Mouse (Mus musculus) spleen, postnatal 36 days (tissue): Measurements from ENCODE around the gene Cmss1.
A peak's percentile ranks its signal among the peaks of the same experiment; 100 is the strongest.

ENCODE experiments used
- DNase-seq, 2 experiments: peaks; one replicate each; pipeline ENCODE4 v3.0.0; 2022; ENCODE audit warnings: low spot score in 2 of 2, mixed read lengths in 1 of 2

Cmss1 gene

GRCm38 (mm10) chr16:57558258-57558657 lies 48.4 kb downstream of the Cmss1 start:
- DNase-seq, result no peak

DNA sequence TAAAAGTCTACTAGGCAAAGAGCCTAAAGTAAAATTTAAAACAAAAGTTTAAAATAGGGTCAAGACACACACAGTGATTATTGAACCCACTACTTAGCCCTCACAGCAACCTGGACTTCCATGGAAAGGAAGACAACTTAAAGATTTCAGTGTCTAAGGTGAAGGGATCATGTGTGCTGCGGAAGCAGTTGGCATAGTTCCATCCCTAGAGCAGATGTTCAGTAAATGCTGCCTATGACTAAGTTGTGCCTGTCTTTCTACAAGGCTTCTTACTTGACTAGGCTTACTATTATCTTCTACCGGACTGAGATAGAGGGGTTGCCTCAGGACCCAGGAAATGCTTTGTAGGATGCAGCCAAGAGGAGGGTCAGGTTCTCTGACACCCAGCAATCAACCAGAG lies 50.4 kb downstream of the Cmss1 start:
- no peak for DNase-seq

GRCm38 (mm10) chr16:57555667-57556066 lies 51.0 kb downstream of the Cmss1 start:
- DNase-seq, result no peak

DNA sequence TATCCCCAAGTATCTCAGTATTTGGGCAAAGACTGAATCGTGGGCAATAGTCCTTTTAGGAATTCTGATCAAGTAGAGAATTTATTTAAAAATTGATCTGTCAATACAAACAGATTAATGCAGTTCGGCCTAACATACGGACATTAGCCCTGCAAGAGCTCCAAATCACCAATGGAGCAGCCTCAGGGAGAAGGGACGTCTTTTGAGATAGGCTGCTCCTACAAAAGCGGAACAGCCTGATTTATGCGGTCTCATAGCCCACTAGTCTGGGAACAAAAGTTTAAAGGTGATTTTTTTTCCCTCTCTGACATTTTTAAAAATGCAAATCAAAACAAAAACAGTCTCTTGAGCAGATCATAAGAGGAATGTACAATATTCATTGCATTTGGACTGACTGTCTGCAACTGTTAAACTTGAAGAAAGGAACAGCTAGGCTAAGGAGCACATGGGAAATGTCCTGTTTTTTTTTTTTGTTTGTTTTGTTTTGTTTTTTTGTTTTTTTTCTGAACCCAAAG lies 51.7 kb downstream of the Cmss1 start:
- DNase-seq, result no peak

- no peak for DNase-seq
Observed at GRCm38 (mm10) chr16:57553235-57553634, 53.4 kb downstream of the Cmss1 start.

DNA sequence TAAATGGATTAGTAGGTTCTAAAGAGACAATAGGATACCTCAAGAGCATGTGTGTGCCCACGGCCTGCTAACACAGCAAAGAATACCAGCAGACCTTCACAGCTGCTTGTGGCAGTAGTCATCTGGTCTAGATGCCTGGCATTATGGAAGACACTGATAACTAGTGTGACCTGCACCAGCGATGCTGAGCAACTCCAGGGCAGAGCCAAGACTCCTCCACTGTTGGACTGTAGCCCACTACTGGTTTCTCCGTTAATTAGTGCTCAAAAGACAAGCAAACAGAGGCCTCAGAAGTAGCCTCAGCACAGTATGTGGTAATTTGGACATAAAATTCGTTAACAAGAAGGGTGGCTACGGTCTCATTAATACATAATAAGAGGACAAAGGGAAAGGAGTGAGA lies 54.0 kb downstream of the Cmss1 start:
- DNase-seq, result no peak

DNA sequence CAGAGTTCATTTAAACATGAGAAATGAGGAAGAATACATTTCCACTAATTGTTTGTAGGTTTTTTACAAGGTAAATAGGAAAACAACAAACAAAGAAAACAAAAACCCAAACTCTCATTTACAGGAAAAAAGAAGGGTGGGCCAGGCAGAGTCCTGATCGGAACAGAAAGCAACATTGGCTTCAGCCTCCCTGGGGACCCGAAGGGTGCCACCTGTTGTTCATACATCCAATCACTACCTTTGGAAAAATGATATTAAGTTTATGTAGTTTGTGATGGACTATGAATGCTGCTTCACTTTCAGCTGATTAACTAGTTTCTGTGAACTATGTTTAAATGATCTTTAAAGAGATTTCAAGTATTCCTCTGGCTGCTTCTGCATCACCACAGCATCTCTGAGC lies 55.0 kb downstream of the Cmss1 start:
- DNase-seq, result peak in 1 of 2 experiments; percentile 34

GRCm38 (mm10) chr16:57550817-57551216 lies 55.8 kb downstream of the Cmss1 start:
- no peak for DNase-seq

- DNase-seq, result peak; percentile 52 to 72
Observed at GRCm38 (mm10) chr16:57550088-57550487, 56.6 kb downstream of the Cmss1 start.

DNA sequence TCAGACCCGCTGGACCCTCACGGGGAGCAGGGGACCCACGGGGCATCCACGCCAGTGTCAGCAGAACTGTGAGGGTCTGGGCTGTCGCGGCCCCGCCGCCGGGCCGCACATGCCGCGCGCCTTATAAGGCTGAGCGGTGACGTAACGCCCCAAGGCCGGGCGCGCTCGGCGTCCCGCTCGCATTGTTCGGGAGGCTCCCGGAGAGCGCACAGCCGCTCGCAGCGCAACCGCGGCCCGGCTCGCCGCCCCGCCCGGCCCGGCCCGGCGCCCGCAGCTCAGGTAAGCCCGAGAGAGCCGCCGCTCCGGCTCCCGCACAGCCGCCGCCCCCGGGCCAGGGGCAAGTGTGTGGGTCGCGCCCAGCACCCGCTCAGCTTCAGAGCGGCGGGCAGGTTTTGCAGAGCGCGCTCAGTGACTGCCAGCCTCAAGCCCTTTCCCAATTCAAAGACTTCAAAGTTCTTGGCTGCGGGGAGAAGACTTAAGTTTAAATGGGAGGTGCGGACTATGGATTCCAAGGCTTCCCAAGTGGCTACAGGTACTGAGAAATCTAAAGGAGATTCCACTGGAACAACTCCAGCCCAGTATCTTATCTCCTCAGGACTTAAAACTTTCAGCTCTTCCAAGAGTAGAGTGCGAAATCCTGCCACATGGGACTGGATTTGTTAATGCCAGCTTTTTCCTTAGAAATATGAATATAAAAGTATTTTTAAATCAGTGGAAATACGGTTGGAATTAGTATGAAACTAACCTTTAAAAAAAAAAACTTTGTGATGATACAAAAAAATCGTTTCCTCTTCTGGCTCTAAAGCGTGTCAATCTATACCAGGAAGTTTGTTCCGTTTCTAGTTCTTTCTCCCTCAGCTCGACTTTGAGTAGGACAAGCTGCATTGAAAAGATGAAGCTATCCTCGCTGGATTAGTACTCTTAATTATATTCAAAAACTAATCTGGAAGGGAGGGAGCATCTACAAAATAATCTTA lies 57.3 kb downstream of the Cmss1 start:
- DNase-seq, result peak; percentile 75 to 79

GRCm38 (mm10) chr16:57548608-57549007 lies 58.1 kb downstream of the Cmss1 start:
- no peak for DNase-seq

DNA sequence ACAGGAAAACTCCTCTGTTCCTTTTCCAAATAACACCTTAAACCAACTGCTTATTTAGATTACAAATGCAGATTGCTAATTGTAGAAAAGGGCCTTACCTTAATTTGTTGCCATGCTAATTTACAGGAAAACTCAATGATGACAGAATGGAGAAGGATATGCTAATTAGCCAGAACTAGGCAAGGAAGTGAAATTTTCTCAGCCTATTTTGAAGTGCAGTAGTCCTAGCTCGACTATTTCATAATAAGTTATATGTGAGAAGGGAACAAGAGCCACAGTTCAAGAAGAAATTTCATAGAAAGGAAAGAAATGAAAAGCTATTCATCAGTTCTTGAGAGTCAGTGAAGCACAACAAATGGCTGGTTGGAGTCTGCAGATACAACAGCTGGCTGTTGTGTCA lies 60.3 kb downstream of the Cmss1 start:
- DNase-seq, result peak in 1 of 2 experiments; percentile 30

DNA sequence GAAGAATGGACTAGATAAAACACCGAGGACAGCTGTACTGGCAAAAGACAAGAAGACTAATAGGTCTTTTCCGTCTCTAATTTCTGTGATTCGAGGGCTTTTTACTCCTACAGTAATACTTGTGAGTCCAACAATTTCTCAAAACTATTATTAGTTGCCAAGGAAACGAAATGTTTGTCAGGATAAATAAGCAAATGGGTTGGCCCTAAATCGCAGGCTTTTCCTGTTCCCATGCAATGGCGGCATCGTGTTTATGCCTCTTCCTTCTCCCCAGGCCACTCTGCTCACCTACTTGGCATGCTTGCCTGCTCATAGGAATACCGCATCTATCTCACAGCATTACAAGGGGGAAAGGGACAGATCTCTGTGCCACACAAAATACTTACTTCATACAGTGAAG lies 62.2 kb downstream of the Cmss1 start:
- DNase-seq, result no peak

DNA sequence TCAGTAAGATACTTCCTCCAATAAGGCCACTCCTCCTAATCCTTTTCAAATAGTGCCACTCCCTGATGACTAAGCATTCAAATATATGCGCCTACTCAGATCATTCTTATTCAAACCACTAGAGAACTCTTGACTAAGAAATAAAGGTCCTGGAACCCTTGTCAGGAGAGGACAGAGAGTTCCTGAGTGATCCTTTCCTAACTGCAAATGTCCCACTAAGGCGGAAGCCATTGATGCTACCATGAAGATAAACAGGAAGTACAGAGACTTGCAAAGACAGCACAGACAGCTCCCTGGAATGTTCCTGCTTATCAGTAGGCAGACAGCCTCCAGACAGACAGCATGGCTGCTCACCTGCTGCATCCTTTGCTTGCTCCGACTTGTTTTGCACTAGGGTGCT lies 63.4 kb downstream of the Cmss1 start:
- DNase-seq, result no peak

GRCm38 (mm10) chr16:57536511-57536910 lies 70.2 kb downstream of the Cmss1 start:
- DNase-seq, result peak; percentile 24

GRCm38 (mm10) chr16:57534811-57535210 lies 71.9 kb downstream of the Cmss1 start:
- no peak for DNase-seq

- no peak for DNase-seq
Observed at GRCm38 (mm10) chr16:57534365-57534764, 72.3 kb downstream of the Cmss1 start.

DNA sequence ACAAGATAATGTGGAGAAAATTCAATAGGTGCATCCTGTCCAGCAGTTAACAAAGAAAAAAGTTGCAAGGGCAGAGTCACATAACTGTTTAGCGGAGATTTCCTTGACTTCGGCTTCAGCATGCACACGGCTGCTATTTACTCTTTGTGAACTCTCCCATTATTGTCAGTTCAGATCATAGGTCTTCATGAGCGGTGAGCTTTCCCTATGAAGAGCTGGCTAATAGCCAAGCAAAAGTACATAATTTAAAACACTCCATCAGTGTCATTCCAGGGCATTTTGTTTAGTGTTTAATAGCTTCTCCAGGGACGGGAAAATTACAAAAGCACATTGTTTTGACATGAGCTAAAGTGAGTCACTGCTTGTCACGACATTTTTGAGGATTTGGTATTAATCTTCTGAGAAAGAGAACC lies 74.6 kb downstream of the Cmss1 start:
- no peak for DNase-seq

DNA sequence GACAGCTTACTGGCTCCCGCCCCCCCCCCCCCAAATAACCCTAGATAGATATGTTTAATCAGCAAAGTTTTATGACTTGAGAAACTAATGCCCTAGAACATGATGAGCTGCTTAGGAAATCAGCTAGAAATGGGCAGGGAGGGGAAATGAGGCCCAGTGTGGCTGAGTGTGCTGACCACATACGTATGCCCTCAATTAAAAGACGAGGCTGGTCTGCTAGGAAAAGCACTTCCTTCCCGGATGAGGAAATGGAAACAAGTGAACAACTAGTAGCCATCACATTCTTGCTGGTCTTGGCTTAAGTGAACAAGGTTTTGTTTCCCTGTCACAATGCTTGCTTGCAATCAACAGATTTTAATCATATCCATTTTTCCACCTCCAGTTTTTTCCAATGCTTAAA lies 76.1 kb downstream of the Cmss1 start:
- DNase-seq, result no peak

DNA sequence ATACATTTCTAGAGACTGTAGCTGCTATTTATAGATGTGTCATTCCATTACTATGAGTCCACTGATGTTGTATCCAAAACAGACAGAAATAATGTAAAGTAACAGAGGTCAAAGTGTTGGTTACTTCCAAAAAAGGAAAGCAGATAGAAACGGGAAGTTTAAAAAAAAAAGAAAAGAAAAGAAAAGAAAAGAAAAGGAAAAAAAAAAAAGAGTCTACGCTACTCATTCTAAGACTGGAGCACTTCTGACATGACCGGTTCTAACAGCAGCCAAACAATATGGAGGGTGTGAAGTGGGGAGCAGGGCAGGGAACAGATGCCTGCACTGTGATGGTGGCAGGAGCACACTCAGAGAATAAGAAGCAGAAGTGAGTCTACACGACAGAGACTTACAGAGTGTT lies 78.2 kb downstream of the Cmss1 start:
- no peak for DNase-seq

GRCm38 (mm10) chr16:57526893-57527292 lies 79.8 kb downstream of the Cmss1 start:
- DNase-seq, result no peak

DNA sequence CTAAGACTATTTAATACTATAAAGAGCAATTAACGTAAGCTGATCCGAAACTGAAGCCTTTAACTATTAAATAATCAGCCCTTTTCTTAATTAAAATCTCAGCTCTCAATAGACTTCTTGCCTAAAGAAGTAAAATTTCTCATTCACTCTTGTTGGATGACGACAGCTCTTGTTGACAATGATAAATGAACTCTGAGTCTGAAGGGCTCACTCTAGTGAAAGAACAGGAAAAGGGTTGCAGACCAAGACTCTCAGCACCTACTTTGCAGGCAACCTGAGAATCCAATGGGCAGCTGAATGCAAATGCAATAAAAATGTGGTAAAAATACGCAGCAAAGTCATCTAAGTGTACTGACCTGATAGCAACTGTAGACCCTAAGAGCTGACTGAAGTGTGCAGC lies 81.2 kb downstream of the Cmss1 start:
- DNase-seq, result no peak

DNA sequence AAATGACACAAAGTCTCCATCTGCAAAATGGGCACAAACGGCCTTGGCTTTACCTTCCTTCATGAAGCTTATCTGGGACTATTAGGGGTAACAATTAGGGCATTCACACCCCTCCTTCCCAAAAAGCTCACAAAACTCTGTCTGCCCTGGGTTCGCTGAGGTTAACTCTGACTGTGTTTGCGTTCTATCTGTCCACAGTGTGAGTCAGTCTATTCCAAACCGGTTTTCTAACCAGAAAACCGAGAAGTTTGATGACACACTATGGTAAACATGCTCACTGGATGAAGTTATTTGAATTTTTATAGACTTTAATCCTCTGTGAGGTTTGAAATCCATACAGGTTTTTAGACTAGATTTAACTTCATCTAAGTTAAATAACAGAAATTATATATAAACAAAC lies 81.6 kb downstream of the Cmss1 start:
- no peak for DNase-seq
